Mouse (Mus musculus) ES-E14 (cell line): ENCODE results near the gene Grid1. TPM values are rescaled to one million over a fixed set of nuclear protein-coding genes. Genes with fewer than 3 reads are reported as not detected.

ENCODE experiments used
- DNase-seq: peaks from one replicate; pipeline ENCODE4 v3.0.0-alpha.2; 2013; ENCODE audit warnings: low read depth, low spot score
- H3K27ac ChIP-seq: 2 replicates; pipeline ENCODE4 v1.5.1; 2012; ENCODE audit warnings: low read depth, mild to moderate bottlenecking, low read length, moderate library complexity, mixed read lengths; ENCODE audit not compliant: poor library complexity, insufficient read depth, severe bottlenecking
- H3K36me3 ChIP-seq: 2 replicates; pipeline ENCODE4 v1.6.1; 2012; ENCODE audit warnings: mild to moderate bottlenecking, low read length, moderate library complexity, mixed read lengths; ENCODE audit not compliant: control insufficient read depth, poor library complexity, insufficient read depth, severe bottlenecking
- H3K4me1 ChIP-seq, 2 experiments: fragments of 150-350 bp in 1 of 2; sonication (generic) in 1 of 2; 2 replicates each; pipeline ENCODE4 v1.6.1; 2012; ENCODE audit warnings: low read length in 2 of 2, mild to moderate bottlenecking in 1 of 2, mixed read lengths in 1 of 2; ENCODE audit not compliant: control insufficient read depth in 2 of 2, insufficient read depth in 2 of 2, poor library complexity in 1 of 2
- H3K4me3 ChIP-seq, 2 experiments: fragments of 150-350 bp in 1 of 2; sonication (generic) in 1 of 2; 2 replicates each; pipeline ENCODE4 v1.5.1; 2012; ENCODE audit warnings: low read length in 2 of 2, low read depth in 1 of 2, mild to moderate bottlenecking in 1 of 2, mixed read lengths in 1 of 2; ENCODE audit not compliant: insufficient read depth in 1 of 2, poor library complexity in 1 of 2, severe bottlenecking in 1 of 2
- H3K9ac ChIP-seq: 2 replicates; pipeline ENCODE4 v1.6.1; 2012; ENCODE audit warnings: low read depth, mild to moderate bottlenecking, low read length, mixed read lengths; ENCODE audit not compliant: poor library complexity, insufficient read depth, severe bottlenecking
- H3K9me3 ChIP-seq: fragments of 150-350 bp; sonication (generic); 2 replicates; pipeline ENCODE4 v1.6.1; 2012; ENCODE audit warnings: low read depth, mild to moderate bottlenecking, low read length; ENCODE audit not compliant: control insufficient read depth, insufficient read depth
- CHD2 ChIP-seq: IDR thresholded peaks from 2 replicates; pipeline ENCODE4 v1.6.1; 2014; ENCODE audit warnings: mild to moderate bottlenecking, low read depth, low read length, inconsistent platforms
- HCFC1 ChIP-seq: IDR thresholded peaks from 2 replicates; pipeline ENCODE4 v1.6.1; 2012; ENCODE audit warnings: low read length, inconsistent platforms, borderline replicate concordance; ENCODE audit not compliant: insufficient read depth
- MAFK ChIP-seq: IDR thresholded peaks from 2 replicates; pipeline ENCODE4 v1.6.1; 2014; ENCODE audit warnings: mild to moderate bottlenecking, low read depth, low read length, inconsistent platforms; ENCODE audit not compliant: insufficient read depth
- ZC3H11A ChIP-seq: IDR thresholded peaks from 2 replicates; pipeline ENCODE4 v1.6.1; 2012; ENCODE audit warnings: low read depth, mild to moderate bottlenecking, inconsistent platforms, low read length, borderline replicate concordance
- ZNF384 ChIP-seq: IDR thresholded peaks from 2 replicates; pipeline ENCODE4 v1.6.1; 2012; ENCODE audit warnings: low read depth, low read length, inconsistent platforms
- in situ Hi-C, 2 experiments: fragments of 600-800 bp; cut with MboI; formaldehyde crosslinking; loops; one replicate each; pipeline ENCODE4 v1.15.1; 2025; ENCODE audit warnings: low sequenced_read_pairs in 2 of 2, inconsistent platforms in 1 of 2; ENCODE audit not compliant: unreplicated experiment in 2 of 2
- total RNA-seq: library from RNA; depleted of rRNA; stranded (reverse); fragments of 300-350 nt; gene quantifications from 2 replicates; pipeline ENCODE4 v1.2.3, GENCODE M21; 2012

Grid1 gene
- total RNA-seq, 1 experiment, result 0.54 TPM

- Histone ChIP-seq H3K4me1 (peaks cover 12 to 16% of the 10 kb centered on the region in 2 experiments), H3K9me3 (no peaks in the 10 kb centered on the region), H3K27ac (peak overlapping the region; percentile 34; the same call in 1 of the 2 replicates), H3K4me3 (peak overlapping the region; percentile 22 to 68; a peak in 2 of 4 replicates), H3K9ac (no peak overlapping the region), H3K36me3 (no peaks in the 10 kb centered on the region; the same call in 1 of the 2 replicates)
- TF ChIP-seq HCFC1, result no peak
- no peak for TF ChIP-seq ZC3H11A
- TF ChIP-seq ZNF384, result no peak
- TF ChIP-seq CHD2, result no peak
- TF ChIP-seq MAFK, result no peak
- in situ Hi-C loops, result loop anchor here (10.0 kb wide), 1 partner anchor 149 kb away; no protein-coding TSS in a partner anchor
- DNase-seq, result peak; percentile 40
Observed at GRCm38 (mm10) chr14:34774231-34774630, 45.7 kb upstream of the Grid1 start.

GRCm38 (mm10) chr14:34776719-34777385, 43.1 kb upstream of the Grid1 start:
- Histone ChIP-seq H3K36me3 (no peaks in the 10 kb centered on the region; the same call in 1 of the 2 replicates), H3K9me3 (no peaks in the 10 kb centered on the region), H3K9ac (no peak overlapping the region), H3K27ac (no peak overlapping the region), H3K4me1 (peaks cover 7 to 11% of the 10 kb centered on the region in 2 experiments), H3K4me3 (no peak overlapping the region)
- DNase-seq, result no peak
- TF ChIP-seq ZC3H11A (no peak), ZNF384 (no peak), HCFC1 (no peak), MAFK (no peak), CHD2 (no peak)
- in situ Hi-C loops, result loop anchor here (10.0 to 25.0 kb wide), 3 partner anchors 152 to 690 kb away; partner anchors contain the start of gene Anxa8 (in 1 of the 2)

- no peaks in the 10 kb centered on the region for H3K9me3 ChIP-seq
- H3K36me3 ChIP-seq, result no peaks in the 10 kb centered on the region; the same call in 1 of the 2 replicates
- TF ChIP-seq ZC3H11A (0 out of 2 replicates have a peak, but pooled peaks have one; percentile 45), ZNF384 (no peak)
- no peak overlapping the region for H3K27ac ChIP-seq
- H3K9ac ChIP-seq, result no peak overlapping the region
- peak; percentile 78 for DNase-seq
- in situ Hi-C loops, result loop anchor here (10.0 to 25.0 kb wide), 3 partner anchors 153 to 691 kb away; partner anchors contain the start of gene Anxa8 (in 1 of the 2)
- peaks cover under 1 to 8% of the 10 kb centered on the region in 2 experiments; a peak in 3 of 4 replicates for H3K4me1 ChIP-seq
- H3K4me3 ChIP-seq, result no peak overlapping the region
Observed at GRCm38 (mm10) chr14:34777810-34778209, 42.1 kb upstream of the Grid1 start.

GRCm38 (mm10) chr14:34778760-34779159, 41.1 kb upstream of the Grid1 start:
- no peaks in the 10 kb centered on the region; the same call in 1 of the 2 replicates for H3K36me3 ChIP-seq
- no peak for TF ChIP-seq CHD2
- no peak for TF ChIP-seq ZNF384
- no peak for TF ChIP-seq HCFC1
- no peak for TF ChIP-seq MAFK
- TF ChIP-seq ZC3H11A, result no peak
- H3K9me3 ChIP-seq, result no peaks in the 10 kb centered on the region
- H3K4me1 ChIP-seq, result peaks cover 0 to 2% of the 10 kb centered on the region in 2 experiments; a peak in 1 of 4 replicates
- DNase-seq, result no peak
- in situ Hi-C loops, result loop anchor here (10.0 to 25.0 kb wide), 3 partner anchors 154 to 691 kb away; partner anchors contain the start of gene Anxa8 (in 1 of the 2)
- no peak overlapping the region for H3K9ac ChIP-seq
- no peak overlapping the region for H3K27ac ChIP-seq
- H3K4me3 ChIP-seq, result no peak overlapping the region
